Mouse (Mus musculus) heart, embryonic 10.5 days (tissue): ENCODE results near the gene Mgat3. TPM values are rescaled to one million over a fixed set of nuclear protein-coding genes. Genes with fewer than 3 reads are reported as not detected.

ENCODE experiments used
- DNase-seq: peaks from one replicate; pipeline ENCODE4 v3.0.0-alpha.2; 2017; ENCODE audit warnings: low spot score
- H3K27ac ChIP-seq: fragments of 300-500 bp; sonication (generic); 2 replicates; pipeline ENCODE4 v1.5.1; 2016; ENCODE audit warnings: mild to moderate bottlenecking
- H3K27me3 ChIP-seq: fragments of 300-500 bp; sonication (generic); 2 replicates; pipeline ENCODE4 v1.6.1; 2016; ENCODE audit warnings: mild to moderate bottlenecking; ENCODE audit not compliant: poor library complexity, insufficient read depth, severe bottlenecking
- H3K36me3 ChIP-seq: fragments of 300-500 bp; sonication (generic); 2 replicates; pipeline ENCODE4 v1.6.1; 2016; ENCODE audit warnings: mild to moderate bottlenecking, moderate library complexity
- H3K4me1 ChIP-seq: fragments of 300-500 bp; sonication (generic); 2 replicates; pipeline ENCODE4 v1.6.1; 2016; ENCODE audit warnings: mild to moderate bottlenecking
- H3K4me3 ChIP-seq: fragments of 300-500 bp; sonication (generic); 2 replicates; pipeline ENCODE4 v1.5.1; 2016; ENCODE audit warnings: mild to moderate bottlenecking, moderate library complexity
- H3K9me3 ChIP-seq: fragments of 300-500 bp; sonication (generic); 2 replicates; pipeline ENCODE4 v1.6.1; 2016; ENCODE audit warnings: mild to moderate bottlenecking, moderate library complexity
- WGBS: fragments of 180-500 bp; shearing (Covaris S2); methylation state at CpG from one replicate; pipeline ENCODE4 v1.1.7; 2016; 5-methylcytosine and 5-hydroxymethylcytosine counted together
- polyA plus RNA-seq: library from polyadenylated mRNA; unstranded; fragments of >200 nt; fragmentation: Nextera tagmentation; extraction: Ambion mirVana; gene quantifications from 2 replicates; pipeline ENCODE4 v1.2.1, GENCODE M21; 2016

The Mgat3 gene
- polyA plus RNA-seq: 1.1 and 2.8 TPM in 2 replicates

GRCm38 (mm10) chr15:80173001-80173771, at the start of gene Mgat3:
Gene Mgat3 (plus strand): TSS chr15:80173721.
- Histone ChIP-seq H3K36me3 (no peaks in the 10 kb centered on the region), H3K27ac (peak within 1 kb of the TSS; percentile 92), H3K4me1 (peaks cover 46% of the 10 kb centered on the region), H3K27me3 (peaks cover 45% of the 10 kb centered on the region), H3K9me3 (no peaks in the 10 kb centered on the region), H3K4me3 (peak within 1 kb of the TSS; percentile 94)
- WGBS: 4% methylated on average over 80 of the region's 85 CpGs
- DNase-seq: no peak

GRCm38 (mm10) chr15:80124651-80125050, 48.9 kb upstream of the Mgat3 start:
- WGBS: 79% methylated on average over 4 of the region's 4 CpGs
- Histone ChIP-seq H3K27me3 (no peaks in the 10 kb centered on the region), H3K27ac (no peak overlapping the region), H3K36me3 (no peaks in the 10 kb centered on the region), H3K4me3 (no peak overlapping the region), H3K9me3 (no peaks in the 10 kb centered on the region), H3K4me1 (no peaks in the 10 kb centered on the region)
- DNase-seq: no peak

DNA sequence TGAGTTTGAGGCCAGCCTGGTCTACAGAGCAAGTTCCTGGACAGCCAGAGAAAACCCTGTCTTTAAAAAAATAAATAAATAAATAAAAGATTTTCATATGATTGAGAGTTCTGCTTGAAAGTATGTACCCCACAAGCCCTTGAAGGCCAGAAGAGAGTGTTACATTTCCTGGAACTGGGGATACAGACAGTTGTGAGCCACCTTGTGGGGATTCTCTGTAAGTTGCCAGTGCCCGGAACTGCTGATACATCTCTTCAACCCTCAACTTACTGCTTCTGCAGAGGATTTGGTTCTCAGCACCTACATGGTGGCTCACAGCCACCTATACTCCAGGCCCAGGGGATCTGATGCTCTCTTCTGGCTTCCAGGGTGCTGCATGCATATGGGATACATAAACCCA, 46.3 kb upstream of the Mgat3 start:
- Histone ChIP-seq H3K9me3 (no peaks in the 10 kb centered on the region), H3K27ac (no peak overlapping the region), H3K36me3 (no peaks in the 10 kb centered on the region), H3K4me1 (peaks cover 4% of the 10 kb centered on the region; the same call in 1 of the 2 replicates), H3K4me3 (no peak overlapping the region), H3K27me3 (no peaks in the 10 kb centered on the region)
- 64% methylated on average over 1 of the region's 1 CpGs for WGBS
- DNase-seq: no peak

DNA sequence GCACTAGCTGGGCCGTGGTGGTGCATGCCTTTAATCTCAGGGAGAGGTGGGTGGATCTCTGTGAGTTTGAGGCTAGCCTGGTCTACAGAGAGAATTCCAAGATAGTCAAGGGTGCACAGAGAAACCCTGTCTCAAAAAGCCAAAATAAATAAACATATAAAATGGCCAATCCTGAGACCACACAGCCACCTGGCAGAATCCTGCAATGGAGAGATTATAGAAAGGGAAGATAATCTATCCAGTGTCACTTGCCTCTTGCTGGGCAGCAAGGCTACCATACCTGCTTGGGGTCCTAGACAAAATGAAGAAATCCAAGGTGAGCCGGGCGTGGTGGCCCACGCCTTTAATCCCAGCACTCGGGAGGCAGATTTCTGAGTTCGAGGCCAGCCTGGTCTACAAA, 43.5 kb upstream of the Mgat3 start:
- H3K9me3 ChIP-seq: no peaks in the 10 kb centered on the region
- no peak overlapping the region for H3K4me3 ChIP-seq
- no peaks in the 10 kb centered on the region for H3K27me3 ChIP-seq
- WGBS: 86% methylated on average over 6 of the region's 6 CpGs
- no peak for DNase-seq
- no peaks in the 10 kb centered on the region for H3K36me3 ChIP-seq
- no peak overlapping the region for H3K27ac ChIP-seq
- H3K4me1 ChIP-seq: peaks cover 23% of the 10 kb centered on the region

- WGBS: 46% methylated on average over 5 of the region's 5 CpGs
- Histone ChIP-seq H3K27me3 (no peaks in the 10 kb centered on the region), H3K36me3 (no peaks in the 10 kb centered on the region), H3K4me3 (no peak overlapping the region), H3K27ac (no peak overlapping the region), H3K9me3 (no peaks in the 10 kb centered on the region), H3K4me1 (peaks cover 30% of the 10 kb centered on the region)
- peak; percentile 77 for DNase-seq
Observed at GRCm38 (mm10) chr15:80130689-80131088, 42.8 kb upstream of the Mgat3 start.

GRCm38 (mm10) chr15:80131421-80131820, 42.1 kb upstream of the Mgat3 start:
- WGBS: 68% methylated on average over 6 of the region's 6 CpGs
- DNase-seq: peak; percentile 66
- Histone ChIP-seq H3K4me1 (peaks cover 37% of the 10 kb centered on the region), H3K9me3 (no peaks in the 10 kb centered on the region), H3K36me3 (no peaks in the 10 kb centered on the region), H3K27ac (no peak overlapping the region), H3K4me3 (no peak overlapping the region), H3K27me3 (no peaks in the 10 kb centered on the region)

- Histone ChIP-seq H3K9me3 (no peaks in the 10 kb centered on the region), H3K4me3 (peak overlapping the region; percentile 78), H3K27me3 (no peaks in the 10 kb centered on the region), H3K4me1 (peaks cover 45% of the 10 kb centered on the region), H3K27ac (peak overlapping the region; percentile 99), H3K36me3 (peaks cover 9% of the 10 kb centered on the region; the same call in 1 of the 2 replicates)
- 82% methylated on average over 9 of the region's 9 CpGs for WGBS
- no peak for DNase-seq
Observed at GRCm38 (mm10) chr15:80132452-80132851, 41.1 kb upstream of the Mgat3 start.

DNA sequence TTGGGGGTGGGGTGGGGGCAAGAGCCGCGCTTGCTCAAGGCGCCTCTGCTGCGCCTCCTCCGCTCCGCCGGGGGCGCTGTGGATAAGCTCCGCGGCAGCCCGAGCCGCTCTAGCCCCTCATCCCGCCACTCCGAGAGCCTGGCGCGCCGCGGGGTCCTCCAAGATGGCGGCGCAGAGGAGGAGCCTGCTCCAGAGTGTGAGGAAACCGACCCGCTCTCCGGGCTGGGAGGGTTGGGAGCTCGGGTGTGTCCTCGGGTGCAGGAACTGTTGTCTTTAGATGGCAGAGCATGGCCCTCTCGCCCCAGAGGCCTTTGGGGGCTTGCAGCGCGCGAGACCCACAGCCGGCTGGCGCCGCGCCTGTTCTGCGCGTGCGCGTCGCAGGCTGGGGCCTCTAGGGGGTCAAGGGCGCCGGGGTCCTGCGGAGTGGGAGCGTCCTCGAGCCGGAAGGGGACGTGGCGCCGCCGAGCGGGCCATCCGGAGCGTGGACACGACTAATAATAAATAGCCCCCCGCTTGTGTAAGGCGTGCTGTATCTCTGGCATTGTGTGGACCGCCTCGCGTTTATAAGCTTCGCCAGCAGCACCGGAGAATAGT, 40.4 kb upstream of the Mgat3 start, which contains the start of gene Tab1:
Tab1 (plus strand) TSS at position 135 of the 594 bp plus-strand sequence.
- H3K4me1 ChIP-seq: peaks cover 51% of the 10 kb centered on the region
- DNase-seq: peak; percentile 95
- peaks cover 9% of the 10 kb centered on the region; the same call in 1 of the 2 replicates for H3K36me3 ChIP-seq
- peak within 1 kb of the TSS; percentile 78 for H3K4me3 ChIP-seq
- H3K27me3 ChIP-seq: no peaks in the 10 kb centered on the region
- under 1% methylated on average over 59 of the region's 59 CpGs for WGBS
- H3K27ac ChIP-seq: peak within 1 kb of the TSS; percentile 99
- H3K9me3 ChIP-seq: no peaks in the 10 kb centered on the region

- DNase-seq: peak; percentile 78
- peaks cover 9% of the 10 kb centered on the region; the same call in 1 of the 2 replicates for H3K36me3 ChIP-seq
Observed at GRCm38 (mm10) chr15:80133682-80134449, 39.7 kb upstream of the Mgat3 start.

GRCm38 (mm10) chr15:80134450-80134847, 39.1 kb upstream of the Mgat3 start:
- Histone ChIP-seq H3K9me3 (no peaks in the 10 kb centered on the region), H3K4me3 (peak overlapping the region; percentile 78), H3K27me3 (no peaks in the 10 kb centered on the region), H3K27ac (peak overlapping the region; percentile 99), H3K4me1 (peaks cover 65% of the 10 kb centered on the region), H3K36me3 (peaks cover 9% of the 10 kb centered on the region; the same call in 1 of the 2 replicates)
- peak; percentile 78 for DNase-seq
- whole genome bisulfite sequencing: 28% methylated on average over 9 of the region's 9 CpGs

More at GRCm38 (mm10) chr15:80133682-80134449, 39.7 kb upstream of the Mgat3 start:
- H3K9me3 ChIP-seq: no peaks in the 10 kb centered on the region
- H3K4me3 ChIP-seq: peak overlapping the region; percentile 78
- peak overlapping the region; percentile 99 for H3K27ac ChIP-seq
- H3K4me1 ChIP-seq: peaks cover 59% of the 10 kb centered on the region
- no peaks in the 10 kb centered on the region for H3K27me3 ChIP-seq
- WGBS: 16% methylated on average over 14 of the region's 14 CpGs

DNA sequence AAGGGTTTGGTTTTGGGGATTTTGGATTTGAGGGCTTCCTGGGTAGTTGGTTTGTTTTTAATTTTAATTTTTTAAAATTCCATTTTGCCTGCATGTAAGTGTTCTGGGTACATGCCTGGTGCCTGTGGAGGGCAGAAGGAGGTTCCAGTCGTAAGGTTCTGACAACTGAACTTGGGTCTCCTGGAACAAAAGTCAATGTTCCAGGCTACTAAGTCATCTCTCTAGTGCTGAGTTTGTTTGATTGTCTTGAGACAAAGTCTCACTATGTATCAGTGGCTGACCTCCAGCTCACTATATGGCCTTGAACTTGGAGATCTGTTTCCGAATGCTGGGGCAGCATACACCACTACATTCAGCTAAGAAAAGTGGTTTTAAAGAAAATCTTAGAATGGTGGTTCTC, 38.0 kb upstream of the Mgat3 start:
- WGBS: 90% methylated on average over 2 of the region's 2 CpGs
- peak overlapping the region; percentile 69 for H3K27ac ChIP-seq
- H3K4me1 ChIP-seq: peaks cover 64% of the 10 kb centered on the region
- H3K4me3 ChIP-seq: no peak overlapping the region
- H3K27me3 ChIP-seq: no peaks in the 10 kb centered on the region
- H3K9me3 ChIP-seq: no peaks in the 10 kb centered on the region
- DNase-seq: no peak
- peaks cover 16% of the 10 kb centered on the region for H3K36me3 ChIP-seq

DNA sequence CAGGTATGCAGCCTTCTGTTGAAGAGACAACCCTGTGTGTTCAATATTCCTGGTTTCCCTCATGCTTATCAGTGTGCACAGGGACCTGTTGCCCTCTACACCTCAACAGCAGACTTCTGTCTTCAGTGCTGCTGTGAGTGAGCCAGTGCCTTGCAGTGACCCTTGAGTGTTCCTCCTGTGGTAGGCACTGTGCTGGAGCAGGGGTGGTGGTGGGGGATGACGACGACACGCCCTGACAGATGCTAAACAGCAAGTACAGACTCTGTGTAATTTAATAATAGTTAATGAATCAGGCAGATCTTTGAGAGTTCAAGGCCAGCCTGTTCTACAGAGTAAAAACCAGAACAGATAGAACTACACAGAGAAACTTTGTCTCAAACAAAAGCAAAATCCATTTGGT, 36.9 kb upstream of the Mgat3 start:
- Histone ChIP-seq H3K4me3 (no peak overlapping the region), H3K27ac (peak overlapping the region; percentile 69; the same call in 1 of the 2 replicates), H3K36me3 (peaks cover 27% of the 10 kb centered on the region), H3K9me3 (no peaks in the 10 kb centered on the region), H3K27me3 (no peaks in the 10 kb centered on the region), H3K4me1 (peaks cover 61% of the 10 kb centered on the region)
- no peak for DNase-seq
- WGBS: 90% methylated on average over 3 of the region's 3 CpGs
